Mouse (Mus musculus) forebrain, postnatal 0 days (tissue): ENCODE results near the gene Pde4a. TPM values are rescaled to one million over a fixed set of nuclear protein-coding genes. Genes with fewer than 3 reads are reported as not detected.

Source experiments
- ATAC-seq: fragments of 200-750 bp; cut with Nextera tagmentation; 2 replicates; pipeline ENCODE4 v1.8.0; 2017; ENCODE audit warnings: mild to moderate bottlenecking, moderate library complexity
- DNase-seq: peaks from one replicate; pipeline ENCODE4 v3.0.0-alpha.2; 2015
- H3K27ac ChIP-seq: fragments of 300-500 bp; sonication (generic); 2 replicates; pipeline ENCODE4 v1.5.1; 2014; ENCODE audit warnings: low read depth, mild to moderate bottlenecking, antibody characterized with exemption, low read length, moderate library complexity, mixed read lengths
- H3K27me3 ChIP-seq: fragments of 300-500 bp; sonication (generic); 2 replicates; pipeline ENCODE4 v1.6.1; 2014; ENCODE audit warnings: mild to moderate bottlenecking, low read length, mixed read lengths; ENCODE audit not compliant: insufficient read depth
- H3K36me3 ChIP-seq: fragments of 300-500 bp; sonication (generic); 2 replicates; pipeline ENCODE4 v1.6.1; 2014; ENCODE audit warnings: mild to moderate bottlenecking, moderate library complexity; ENCODE audit not compliant: insufficient read depth
- H3K4me1 ChIP-seq: fragments of 300-500 bp; sonication (generic); 2 replicates; pipeline ENCODE4 v1.6.1; 2014; ENCODE audit warnings: antibody characterized with exemption; ENCODE audit not compliant: insufficient read depth
- H3K4me2 ChIP-seq: fragments of 300-500 bp; sonication (generic); 2 replicates; pipeline ENCODE4 v1.6.1; 2014; ENCODE audit warnings: low read depth, mild to moderate bottlenecking, moderate library complexity
- H3K4me3 ChIP-seq: fragments of 300-500 bp; sonication (generic); 2 replicates; pipeline ENCODE4 v1.5.1; 2014; ENCODE audit warnings: low read depth, low read length, mixed read lengths
- H3K9ac ChIP-seq: fragments of 300-500 bp; sonication (generic); 2 replicates; pipeline ENCODE4 v1.6.1; 2014; ENCODE audit warnings: mild to moderate bottlenecking
- H3K9me3 ChIP-seq: fragments of 300-500 bp; sonication (generic); 2 replicates; pipeline ENCODE4 v1.6.1; 2016; ENCODE audit warnings: low read length
- CTCF ChIP-seq: sonication (generic); IDR thresholded peaks from 2 replicates; pipeline ENCODE4 v1.5.1; 2016; ENCODE audit warnings: antibody characterized with exemption, control low read depth, low read depth
- WGBS: fragments of 180-500 bp; shearing (Covaris S2); extraction: QIAGEN DNeasy Blood & Tissue Kit; methylation state at CpG from one replicate; pipeline ENCODE4 v1.1.7; 2014; 5-methylcytosine and 5-hydroxymethylcytosine counted together
- polyA plus RNA-seq: library from polyadenylated mRNA; unstranded; fragments of >200 nt; fragmentation: Nextera tagmentation; extraction: Ambion mirVana; gene quantifications from 2 replicates; pipeline ENCODE4 v1.2.1, GENCODE M21; 2015
- total RNA-seq: library from RNA; depleted of rRNA; stranded (reverse); fragments of >200 nt; gene quantifications from 2 replicates; pipeline ENCODE4 v1.2.3, GENCODE M21; 2014

Pde4a gene
- total and polyA plus RNA-seq, 2 experiments from 2014 or later: 20.0 to 41.6 TPM

DNA sequence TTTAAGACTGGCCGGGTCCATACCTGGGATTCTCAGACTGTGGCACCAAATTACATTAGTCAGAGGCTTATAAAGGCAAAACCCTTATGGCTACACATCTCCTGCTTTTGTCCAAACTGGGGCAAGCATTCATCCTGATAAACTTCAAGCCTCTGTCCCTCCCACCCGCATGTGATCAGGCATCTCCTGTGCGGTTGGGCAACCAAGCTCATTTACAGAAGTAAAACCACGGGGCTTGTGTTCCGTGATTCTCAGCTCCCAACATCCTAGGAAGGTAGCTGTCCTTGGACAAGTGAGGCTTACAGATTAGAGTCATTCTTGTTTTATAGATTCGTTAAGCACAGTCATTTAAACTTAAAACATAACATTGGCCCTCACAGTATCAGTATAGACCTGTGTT is 41.3 kb downstream of the Pde4a start:
- ATAC-seq (no peak), DNase-seq (no peak)
- Histone ChIP-seq H3K4me3 (no peak overlapping the region), H3K36me3 (peaks cover 36% of the 10 kb centered on the region), H3K27me3 (no peaks in the 10 kb centered on the region), H3K27ac (no peak overlapping the region), H3K9me3 (no peaks in the 10 kb centered on the region), H3K9ac (no peak overlapping the region), H3K4me2 (no peak overlapping the region), H3K4me1 (no peaks in the 10 kb centered on the region; the same call in 1 of the 2 replicates)
- 86% methylated on average over 6 of the region's 6 CpGs for WGBS
- no peak for TF ChIP-seq CTCF

- Histone ChIP-seq H3K27me3 (no peaks in the 10 kb centered on the region), H3K36me3 (peaks cover 44% of the 10 kb centered on the region), H3K27ac (no peak overlapping the region), H3K4me2 (no peak overlapping the region), H3K9me3 (no peaks in the 10 kb centered on the region), H3K4me1 (no peaks in the 10 kb centered on the region; the same call in 1 of the 2 replicates), H3K9ac (no peak overlapping the region), H3K4me3 (no peak overlapping the region)
- WGBS: 72% methylated on average over 2 of the region's 2 CpGs
- DNase-seq (no peak), ATAC-seq (no peak)
- no peak for TF ChIP-seq CTCF
These were observed 43.1 kb downstream of the Pde4a start for GRCm38 (mm10) chr9:21208626-21209025.

DNA sequence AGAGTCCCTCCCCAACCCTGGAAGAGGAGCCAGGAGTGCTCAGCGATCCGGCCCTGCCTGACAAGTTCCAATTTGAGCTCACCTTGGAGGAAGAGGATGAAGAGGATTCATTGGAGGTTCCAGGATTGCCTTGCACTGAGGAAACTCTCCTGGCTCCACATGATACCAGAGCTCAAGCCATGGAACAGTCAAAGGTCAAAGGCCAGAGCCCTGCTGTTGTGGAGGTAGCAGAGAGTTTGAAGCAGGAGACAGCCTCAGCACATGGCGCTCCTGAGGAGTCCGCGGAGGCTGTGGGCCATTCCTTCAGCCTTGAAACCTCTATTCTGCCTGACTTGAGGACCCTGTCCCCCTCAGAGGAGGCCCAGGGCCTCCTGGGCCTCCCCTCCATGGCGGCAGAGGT is 45.3 kb downstream of the Pde4a start:
- Histone ChIP-seq H3K4me1 (no peaks in the 10 kb centered on the region), H3K4me2 (no peak overlapping the region), H3K9ac (no peak overlapping the region), H3K36me3 (peaks cover 39% of the 10 kb centered on the region), H3K27ac (no peak overlapping the region), H3K27me3 (no peaks in the 10 kb centered on the region), H3K4me3 (no peak overlapping the region), H3K9me3 (no peaks in the 10 kb centered on the region)
- DNase-seq (no peak), ATAC-seq (no peak)
- 81% methylated on average over 6 of the region's 6 CpGs for WGBS
- TF ChIP-seq CTCF: no peak

GRCm38 (mm10) chr9:21211624-21212023 is 46.1 kb downstream of the Pde4a start:
- WGBS: 83% methylated on average over 7 of the region's 7 CpGs
- no peak for ATAC-seq
- Histone ChIP-seq H3K9me3 (no peaks in the 10 kb centered on the region), H3K4me2 (no peak overlapping the region), H3K36me3 (peaks cover 34% of the 10 kb centered on the region), H3K27ac (no peak overlapping the region), H3K4me3 (no peak overlapping the region), H3K9ac (no peak overlapping the region), H3K4me1 (0 out of 2 replicates have a peak, but pooled peaks cover 3% of the 10 kb centered on the region), H3K27me3 (no peaks in the 10 kb centered on the region)
- no peak for DNase-seq
- no peak for TF ChIP-seq CTCF

GRCm38 (mm10) chr9:21213617-21214190 is 48.2 kb downstream of the Pde4a start:
- Histone ChIP-seq H3K4me1 (0 out of 2 replicates have a peak, but pooled peaks cover 3% of the 10 kb centered on the region), H3K4me2 (no peak overlapping the region), H3K9ac (no peak overlapping the region), H3K36me3 (peaks cover 22% of the 10 kb centered on the region), H3K27ac (no peak overlapping the region), H3K27me3 (no peaks in the 10 kb centered on the region), H3K9me3 (no peaks in the 10 kb centered on the region), H3K4me3 (no peak overlapping the region)
- ATAC-seq (no peak), DNase-seq (no peak)
- peak; percentile 63 for TF ChIP-seq CTCF
- 43% methylated on average over 7 of the region's 7 CpGs for WGBS

DNA sequence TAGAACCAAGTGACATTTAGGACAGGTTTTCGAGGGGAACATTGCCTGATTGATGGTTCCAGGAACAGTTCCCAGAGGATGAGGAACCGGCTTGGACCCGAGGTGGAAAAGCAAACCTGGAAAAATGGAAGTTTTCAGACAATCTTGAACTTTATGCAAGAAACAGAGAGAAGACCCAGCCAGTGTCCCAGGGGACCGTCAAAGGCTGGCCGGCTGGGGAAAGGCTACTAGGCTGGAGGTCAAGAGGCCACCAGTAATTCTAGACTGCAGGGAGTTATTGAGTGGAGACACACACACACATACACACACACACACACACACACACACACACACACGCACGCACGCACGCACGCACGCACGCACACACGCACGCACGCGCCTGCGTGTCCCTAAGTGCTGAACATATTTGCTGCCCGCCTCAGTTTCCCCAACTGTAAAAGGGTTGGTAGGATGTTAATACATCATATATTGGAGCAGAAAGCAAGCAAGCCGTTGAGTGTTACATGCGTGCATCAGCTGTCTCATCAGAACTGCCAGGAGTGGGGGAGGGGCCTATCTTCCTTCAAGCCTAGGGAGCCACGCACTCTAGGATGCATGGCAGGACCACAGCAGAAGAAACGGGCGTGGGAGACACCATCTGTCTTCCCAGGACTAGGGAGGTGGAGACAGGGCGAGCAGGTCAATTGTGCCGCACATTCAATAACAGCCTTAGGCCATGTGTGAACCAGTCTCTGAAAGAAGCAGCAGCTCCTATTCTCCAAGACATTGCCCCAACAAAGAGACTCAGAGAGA is 50.7 kb downstream of the Pde4a start:
- TF ChIP-seq CTCF: no peak
- Histone ChIP-seq H3K27me3 (no peaks in the 10 kb centered on the region), H3K36me3 (peaks cover 12% of the 10 kb centered on the region), H3K27ac (no peak overlapping the region), H3K4me2 (no peak overlapping the region), H3K4me3 (no peak overlapping the region), H3K4me1 (peaks cover 9% of the 10 kb centered on the region), H3K9me3 (no peaks in the 10 kb centered on the region), H3K9ac (no peak overlapping the region)
- 62% methylated on average over 20 of the region's 25 CpGs for WGBS
- ATAC-seq (peak; percentile 47), DNase-seq (peak; percentile 66)

DNA sequence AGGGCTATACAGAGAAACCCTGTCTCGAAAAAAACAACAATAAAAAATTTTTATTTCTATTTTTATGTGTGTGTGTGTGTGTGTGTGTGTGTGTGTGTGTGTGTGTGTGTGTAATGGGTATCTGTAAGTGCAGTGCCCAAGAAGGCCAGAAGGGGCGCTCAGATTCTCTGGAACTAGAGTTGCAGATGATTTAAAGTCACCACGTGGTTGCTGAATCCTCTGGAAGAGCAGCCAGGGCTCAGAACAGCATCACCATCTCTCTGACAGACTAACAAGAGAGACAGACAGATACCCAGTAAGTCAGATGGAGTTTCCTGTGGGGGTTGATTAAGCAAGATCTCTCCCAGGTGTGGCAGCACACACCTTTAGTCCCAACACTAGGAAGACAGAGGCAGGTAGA is 54.3 kb downstream of the Pde4a start:
- H3K27ac ChIP-seq: no peak overlapping the region
- WGBS: 52% methylated on average over 3 of the region's 3 CpGs
- peaks cover 10% of the 10 kb centered on the region for H3K4me1 ChIP-seq
- ATAC-seq: no peak
- no peak overlapping the region for H3K9ac ChIP-seq
- TF ChIP-seq CTCF: peak; percentile 18; the same call in 1 of the 2 replicates
- DNase-seq: peak; percentile 43
- no peak overlapping the region for H3K4me2 ChIP-seq
- no peaks in the 10 kb centered on the region for H3K9me3 ChIP-seq
- no peak overlapping the region for H3K4me3 ChIP-seq
- H3K36me3 ChIP-seq: no peaks in the 10 kb centered on the region
- H3K27me3 ChIP-seq: no peaks in the 10 kb centered on the region
